Mouse (Mus musculus): ENCODE data around the gene Masp1.

The Masp1 gene

DNA sequence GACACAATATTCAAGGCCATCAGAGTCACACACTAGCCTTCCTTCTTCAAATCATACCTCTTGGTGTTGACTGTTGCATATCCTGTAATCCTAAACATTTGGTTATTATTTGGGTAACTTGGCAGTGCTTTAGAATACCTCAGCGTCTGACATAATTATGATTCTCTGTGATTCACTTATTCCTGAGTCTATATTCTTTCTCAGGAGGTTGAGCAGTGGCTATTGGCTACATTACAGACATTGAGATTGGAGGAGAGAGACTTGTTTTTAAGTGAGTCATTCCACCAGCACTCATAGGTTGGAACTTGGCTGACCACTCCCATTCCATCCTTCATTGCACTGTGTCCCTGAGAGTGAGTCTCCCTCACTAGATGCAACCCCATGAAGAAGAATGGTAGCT is 7.2 kb downstream of the Masp1 start:
- CTCF ChIA-PET: no interaction called here

DNA sequence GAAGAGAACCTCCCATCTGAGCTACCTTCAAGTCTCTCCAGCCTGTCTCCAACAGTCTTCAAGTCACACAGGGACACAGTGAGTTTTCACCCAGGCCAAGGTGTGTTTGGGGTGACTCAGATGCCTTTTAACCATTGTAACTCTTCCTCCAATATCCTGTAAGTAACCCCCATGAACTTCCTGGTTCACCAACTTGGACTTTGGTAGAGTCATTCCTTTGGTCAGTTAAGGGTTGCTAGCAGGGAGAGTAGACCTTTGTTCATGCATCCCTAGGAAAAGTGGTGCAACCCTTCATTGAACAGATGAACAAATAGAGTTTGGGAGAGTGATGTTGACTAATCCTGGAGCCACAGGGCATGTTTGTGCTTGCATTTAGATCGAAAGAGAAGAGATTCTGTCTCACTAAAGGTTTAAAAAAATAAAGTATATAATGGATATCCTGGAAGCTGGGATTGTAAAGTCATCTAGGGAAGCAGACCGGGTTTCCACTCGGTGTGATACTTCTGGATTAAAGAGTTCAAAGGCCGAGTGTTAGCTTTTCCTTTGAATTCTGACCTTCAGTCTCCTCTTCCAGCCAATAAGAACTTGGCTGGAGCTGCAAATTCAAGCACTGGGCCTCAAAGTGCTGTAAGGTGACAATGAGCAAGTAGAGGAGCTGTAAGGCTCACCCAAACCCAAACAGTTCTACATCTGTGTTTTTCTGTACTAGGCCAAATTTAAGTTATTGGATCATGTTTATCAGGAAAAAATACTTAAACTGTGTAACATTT is 9.3 kb downstream of the Masp1 start:
- CTCF ChIA-PET: no interaction called here

DNA sequence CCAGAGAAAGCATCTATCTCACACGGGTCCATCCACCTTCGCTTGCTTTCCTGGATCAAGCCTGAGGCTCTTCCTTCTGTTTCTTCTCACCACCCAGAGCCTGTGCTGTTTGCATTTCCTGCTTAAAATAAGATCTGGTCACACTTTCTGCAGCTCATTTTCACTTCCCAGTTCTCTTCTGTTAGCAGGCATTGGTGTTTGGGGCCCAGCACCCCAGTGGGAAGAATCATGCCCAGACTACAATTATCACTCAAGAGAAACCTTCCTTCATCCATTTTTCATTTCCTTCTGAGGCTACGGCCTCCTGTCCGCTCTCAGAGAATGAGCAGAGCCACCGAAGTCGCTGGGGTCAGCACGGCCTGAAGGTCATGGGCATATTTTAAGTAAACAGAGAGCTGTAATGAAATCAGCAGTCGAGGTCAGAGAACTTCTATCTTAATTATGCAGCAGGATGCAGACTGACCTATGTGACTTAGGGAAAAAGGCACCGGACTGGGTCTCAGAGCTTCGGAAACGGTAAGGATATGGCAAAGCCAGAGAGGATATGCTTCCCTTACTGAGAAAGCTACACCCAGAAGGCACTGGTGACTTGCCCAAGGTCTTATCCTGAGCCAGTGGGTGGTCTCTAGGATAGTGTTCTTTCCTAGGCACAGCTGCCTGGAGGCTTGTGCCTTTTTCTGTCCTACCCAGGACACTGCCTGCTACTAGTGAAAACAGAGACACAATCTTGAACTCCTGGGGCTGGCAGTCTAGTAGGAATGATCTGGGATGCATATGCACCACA is 14.5 kb downstream of the Masp1 start:
- CTCF ChIA-PET: no interaction called here

DNA sequence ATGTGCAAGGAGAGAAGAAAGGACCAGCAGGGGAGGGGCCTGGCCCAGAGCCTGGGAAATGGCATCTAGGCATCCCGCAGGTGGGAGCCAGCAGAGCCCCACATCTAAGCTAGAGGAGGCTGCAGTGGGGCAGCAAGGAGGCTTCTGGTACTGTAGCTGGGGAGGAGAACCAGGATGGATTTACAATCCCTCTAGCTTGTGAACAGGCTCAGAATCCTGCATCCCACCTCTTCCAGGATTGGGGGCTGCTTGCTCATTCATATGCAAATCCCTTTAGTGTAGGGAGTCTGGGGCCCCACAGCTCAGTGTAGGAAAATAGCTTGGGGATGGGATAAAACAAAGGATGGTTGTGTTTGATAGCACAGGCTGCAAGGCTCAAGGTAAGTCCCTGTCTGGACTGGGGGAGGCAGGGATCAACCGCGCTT is 16.3 kb downstream of the Masp1 start:
- CTCF ChIA-PET: no interaction called here

DNA sequence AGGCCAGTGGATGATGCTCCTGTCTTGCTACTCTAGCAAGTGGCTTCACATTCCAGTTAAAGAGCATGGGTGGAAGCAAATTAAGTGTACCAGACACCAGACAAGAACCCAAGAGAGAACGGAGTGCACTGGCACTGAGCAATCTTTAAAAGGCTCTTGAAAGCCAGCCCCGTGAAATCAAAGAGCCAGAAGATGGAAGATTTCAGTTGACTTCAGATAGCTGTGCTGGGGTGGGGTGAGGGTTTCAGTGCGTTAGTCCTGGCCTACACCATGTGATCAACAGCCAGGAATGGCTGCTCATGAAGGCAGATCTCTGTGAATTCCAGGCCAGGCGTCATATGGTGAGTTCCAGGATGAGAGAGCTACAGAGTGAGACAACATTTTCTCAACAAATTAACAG is 17.3 kb downstream of the Masp1 start:
- CTCF ChIA-PET: interaction anchor here (0.9 kb wide), 1 partner anchor 12 kb away, joined by 3 read pairs; no protein-coding TSS in a partner anchor

DNA sequence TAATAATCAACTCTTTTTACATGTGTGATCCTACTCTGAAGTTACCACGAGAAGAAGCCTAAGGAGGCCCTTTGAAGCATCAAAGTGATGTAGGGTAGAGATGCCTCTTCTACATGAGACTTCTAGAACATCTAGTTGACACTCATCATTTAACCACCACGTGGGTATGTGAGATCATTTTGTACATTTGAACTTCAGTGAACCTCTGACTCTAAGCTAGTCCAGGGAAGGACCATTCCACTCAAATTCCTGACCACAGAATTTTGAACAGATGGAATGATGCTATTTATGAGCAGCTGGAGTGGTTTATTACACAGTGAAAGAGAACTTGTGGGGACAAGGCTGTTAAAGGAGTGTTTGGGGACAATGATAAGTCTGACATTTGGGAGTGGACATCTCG is 18.1 kb downstream of the Masp1 start:
- CTCF ChIA-PET: no interaction called here

DNA sequence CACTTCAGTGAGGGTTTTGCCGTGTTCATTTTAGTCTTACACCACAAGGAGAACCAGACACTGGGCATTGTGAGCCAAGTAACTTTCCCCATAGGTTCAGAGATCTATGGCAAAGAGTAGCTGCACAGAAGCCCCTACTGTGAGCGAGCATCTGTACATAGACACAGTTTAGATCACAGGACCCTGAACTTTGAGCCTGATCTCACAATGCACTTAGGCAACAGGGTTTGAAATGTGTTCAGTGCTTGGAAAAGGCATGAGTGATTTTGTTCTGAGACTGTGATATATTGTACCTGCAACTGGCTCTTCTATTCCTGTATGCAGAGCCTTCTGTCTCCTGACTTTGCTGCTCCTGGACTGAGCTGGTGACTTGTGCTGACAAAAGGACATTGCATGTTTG is 19.3 kb downstream of the Masp1 start:
- CTCF ChIA-PET: no interaction called here

DNA sequence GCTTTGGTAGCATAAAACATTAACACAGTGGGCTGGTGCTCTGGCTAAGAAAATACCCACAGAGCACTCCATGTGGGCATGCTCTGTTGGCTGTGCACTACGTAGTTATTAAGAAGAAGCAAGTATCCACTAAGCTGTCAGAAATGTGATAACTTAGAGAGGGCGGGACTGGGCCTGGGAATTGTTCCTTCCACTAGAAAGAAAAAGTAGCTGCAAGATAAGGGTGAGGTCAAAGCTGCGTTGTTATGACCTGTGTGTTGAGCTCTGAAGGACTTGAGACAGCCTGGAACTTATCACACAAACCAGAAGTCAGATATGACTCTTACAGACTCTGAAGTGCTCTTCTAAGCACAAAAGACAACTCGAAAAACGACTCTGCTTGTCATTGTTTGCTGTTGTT is 20.1 kb downstream of the Masp1 start:
- CTCF ChIA-PET: no interaction called here

DNA sequence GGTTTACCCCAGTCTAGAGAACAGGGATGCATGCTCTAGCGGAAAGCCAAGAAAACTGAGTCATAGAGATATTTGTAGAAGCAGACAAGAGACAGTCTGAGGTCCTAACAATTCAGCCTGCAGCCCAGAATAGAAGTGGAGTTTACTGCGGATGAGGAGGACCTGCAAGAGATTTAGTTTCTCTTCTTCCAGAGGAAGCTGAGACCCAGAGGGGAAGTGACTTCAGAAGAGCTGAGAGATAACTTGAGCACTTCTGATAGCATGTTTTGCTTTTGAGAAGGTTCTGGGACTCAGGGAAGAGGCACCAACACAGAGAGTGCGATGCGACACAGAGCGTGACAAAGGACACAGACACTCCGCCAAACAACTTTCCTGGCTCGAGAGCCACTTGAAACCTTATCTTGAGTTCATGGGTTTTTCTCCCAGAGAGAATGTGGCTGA is 21.9 kb downstream of the Masp1 start:
- CTCF ChIA-PET: no interaction called here

DNA sequence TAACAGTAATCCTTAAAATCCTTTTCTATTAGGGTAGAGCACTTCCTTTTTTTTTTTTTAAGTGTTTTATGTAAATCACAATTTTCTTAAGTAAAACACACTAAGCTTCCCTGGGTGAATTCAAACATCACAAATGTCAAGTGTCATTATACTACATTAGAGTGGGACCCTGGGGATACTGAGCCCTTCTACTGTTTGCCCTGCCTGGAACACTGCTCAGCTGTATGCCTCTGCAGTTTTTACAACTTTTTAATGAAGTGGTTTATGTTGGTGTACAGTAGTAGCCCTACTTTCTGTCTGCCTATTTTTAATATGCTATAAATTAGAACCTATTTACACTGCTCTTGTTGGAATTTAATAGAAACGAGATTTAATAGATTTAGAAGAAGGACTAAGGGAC is 22.7 kb downstream of the Masp1 start:
- CTCF ChIA-PET: no interaction called here

DNA sequence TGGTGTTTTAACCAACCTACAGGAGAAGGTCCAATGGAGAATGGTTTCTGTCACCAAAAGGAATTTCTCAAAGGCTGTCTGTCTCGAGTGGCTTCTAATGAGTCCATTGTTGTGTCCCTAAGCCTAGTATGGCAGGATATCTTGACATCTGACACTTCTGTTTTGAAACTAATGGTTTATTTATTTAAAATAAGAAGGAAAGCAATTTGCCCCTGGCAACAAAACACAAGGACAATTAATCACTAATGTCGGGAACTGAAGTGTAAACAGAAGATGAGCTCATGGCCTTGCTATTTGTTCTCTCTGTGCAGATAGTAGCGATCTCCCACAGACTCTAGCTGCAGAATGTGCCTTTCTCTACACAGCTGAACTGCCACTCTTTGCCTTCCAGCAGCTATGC is 23.2 kb downstream of the Masp1 start:
- CTCF ChIA-PET: no interaction called here

DNA sequence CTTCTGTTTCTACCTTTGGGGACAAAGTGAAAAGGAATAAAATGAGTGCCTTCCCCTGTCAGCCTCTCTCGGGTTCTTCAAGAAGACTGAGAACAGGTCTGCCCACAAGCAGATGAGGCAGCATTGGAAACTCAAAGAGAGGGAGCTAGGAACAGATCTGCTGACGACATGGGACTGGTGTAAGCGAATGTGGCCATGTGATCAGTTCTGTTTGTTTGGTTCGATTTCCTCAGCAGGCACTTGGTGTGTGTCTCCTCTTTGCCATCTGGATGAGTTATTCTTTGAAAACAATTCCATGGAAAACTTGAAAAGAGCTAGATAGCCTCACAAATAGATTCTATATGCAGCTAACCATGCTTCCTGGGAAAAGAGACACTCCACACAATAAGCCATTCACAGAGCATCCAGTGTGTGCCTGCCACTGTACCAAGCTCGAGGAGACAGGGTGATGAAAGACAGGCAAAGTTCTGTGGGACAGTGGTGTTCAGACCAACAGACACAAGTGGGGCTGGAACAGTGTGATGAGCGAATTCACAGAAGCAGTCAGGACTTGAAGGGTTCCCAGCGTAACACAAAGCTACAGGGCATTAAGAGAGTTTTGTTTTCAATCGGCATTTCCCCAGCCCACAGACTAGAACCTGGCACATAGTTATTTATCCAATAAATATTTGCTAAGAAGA is 24.2 kb downstream of the Masp1 start:
- CTCF ChIA-PET: no interaction called here

DNA sequence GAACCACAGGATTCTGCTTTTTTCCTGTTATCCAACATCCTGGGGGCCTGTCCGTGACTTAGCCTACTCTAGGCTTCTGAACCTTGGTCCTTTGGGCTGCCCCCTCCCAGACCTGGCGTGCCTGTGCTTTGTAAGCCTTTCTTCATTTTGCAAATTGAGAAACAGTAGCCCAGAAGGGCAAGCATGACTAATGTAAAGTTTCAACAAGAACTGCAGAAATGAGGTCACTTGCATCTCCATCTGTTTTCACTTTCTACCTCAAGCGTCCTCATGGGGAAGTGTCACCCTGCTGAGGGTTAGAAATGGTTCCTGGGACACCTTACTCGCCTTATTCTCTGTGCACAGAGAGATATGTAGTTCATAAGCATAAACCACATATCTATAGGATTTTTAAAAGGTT is 27.8 kb downstream of the Masp1 start:
- CTCF ChIA-PET: no interaction called here

DNA sequence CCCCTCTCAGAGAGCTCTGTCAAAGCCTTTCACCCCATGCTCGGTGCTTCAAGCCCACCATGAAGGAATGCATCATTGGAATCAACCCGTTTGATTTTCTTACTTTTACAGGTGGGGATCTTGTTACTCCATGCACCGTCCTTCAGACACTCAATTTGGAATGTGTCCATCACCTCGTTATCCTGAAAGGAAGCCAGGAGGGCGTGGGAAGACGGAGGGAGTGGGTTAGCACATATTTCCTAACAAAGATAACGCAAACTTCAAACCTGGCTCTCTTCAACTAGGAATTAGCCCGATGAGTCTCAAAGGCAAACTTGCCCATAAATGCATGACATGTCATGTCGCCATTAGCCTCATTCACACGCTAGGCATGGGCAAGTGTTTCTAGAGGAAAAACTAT is 37.3 kb downstream of the Masp1 start:
- CTCF ChIA-PET: no interaction called here

DNA sequence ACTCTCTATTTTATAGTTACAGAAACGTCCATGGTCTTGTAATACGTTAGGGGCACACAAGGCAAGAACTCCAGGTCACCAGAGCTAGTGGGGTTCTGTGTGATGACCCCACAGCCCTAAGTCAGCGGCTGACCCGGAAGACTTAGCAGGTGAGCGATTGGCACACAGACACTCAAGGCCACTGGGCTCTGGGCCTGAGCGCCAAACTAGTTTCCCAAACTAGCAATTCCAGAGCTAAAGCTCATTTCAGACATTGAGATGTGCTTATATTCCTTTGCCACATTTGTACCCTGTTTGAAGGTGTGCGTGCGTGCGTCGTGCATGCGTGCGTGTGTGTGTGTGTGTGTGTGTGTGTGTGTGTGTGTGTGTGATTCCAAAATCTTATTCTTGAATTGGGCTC is 37.8 kb downstream of the Masp1 start:
- CTCF ChIA-PET: no interaction called here

DNA sequence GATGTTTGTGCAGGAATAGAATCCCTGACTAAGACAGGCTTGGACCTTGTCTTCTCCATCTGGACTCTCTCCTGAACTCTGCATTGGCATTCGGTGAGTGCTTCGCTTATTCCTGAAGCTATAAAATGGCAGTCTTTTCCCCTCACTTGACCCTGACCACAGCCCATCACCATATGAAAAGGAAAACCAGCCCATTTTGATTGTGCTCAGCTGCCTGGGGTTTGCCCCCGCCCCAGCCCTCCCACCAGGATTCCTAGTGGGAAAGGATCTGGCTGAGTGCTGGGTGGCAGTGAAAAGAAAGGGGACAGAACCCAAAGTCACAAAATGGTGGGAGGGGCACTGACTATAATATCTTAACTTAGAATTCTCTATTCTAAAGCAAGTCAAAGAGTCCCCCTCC is 38.4 kb downstream of the Masp1 start:
- CTCF ChIA-PET: no interaction called here

DNA sequence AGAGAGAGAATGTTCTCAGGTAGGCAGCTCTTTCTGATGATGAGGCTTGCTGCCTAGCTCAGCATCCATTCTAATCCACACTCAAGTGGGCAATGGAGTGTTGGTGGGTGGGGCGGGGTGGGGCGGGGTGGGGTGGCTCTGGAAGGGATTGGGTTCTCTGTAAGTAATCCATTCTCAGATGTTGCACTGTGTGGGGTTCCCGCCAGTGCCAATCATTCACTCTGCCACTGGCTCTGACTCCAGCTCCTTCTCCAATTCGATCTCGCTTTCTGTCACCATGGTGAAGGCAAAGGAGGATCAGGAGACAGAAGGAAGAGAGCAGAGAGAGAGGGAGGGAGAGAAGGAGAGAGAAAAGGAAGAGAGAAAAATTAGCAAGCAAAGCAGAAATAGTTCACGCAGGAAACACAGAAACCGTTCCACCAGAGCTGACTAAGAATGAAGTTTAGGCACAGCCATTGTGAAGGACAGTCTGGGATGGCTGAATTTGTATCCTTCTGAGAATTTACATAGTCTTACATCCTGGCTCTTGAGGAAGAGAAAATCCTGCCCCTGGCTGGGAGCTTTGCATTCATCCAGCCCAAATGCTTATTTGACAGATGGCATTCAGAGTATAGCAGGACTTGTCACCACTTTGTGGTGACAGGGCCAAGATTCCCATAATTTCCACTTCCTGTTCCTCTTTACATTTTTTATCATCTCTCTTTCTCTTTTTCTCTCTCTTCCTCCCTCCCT is 40.6 kb downstream of the Masp1 start:
- CTCF ChIA-PET: no interaction called here

DNA sequence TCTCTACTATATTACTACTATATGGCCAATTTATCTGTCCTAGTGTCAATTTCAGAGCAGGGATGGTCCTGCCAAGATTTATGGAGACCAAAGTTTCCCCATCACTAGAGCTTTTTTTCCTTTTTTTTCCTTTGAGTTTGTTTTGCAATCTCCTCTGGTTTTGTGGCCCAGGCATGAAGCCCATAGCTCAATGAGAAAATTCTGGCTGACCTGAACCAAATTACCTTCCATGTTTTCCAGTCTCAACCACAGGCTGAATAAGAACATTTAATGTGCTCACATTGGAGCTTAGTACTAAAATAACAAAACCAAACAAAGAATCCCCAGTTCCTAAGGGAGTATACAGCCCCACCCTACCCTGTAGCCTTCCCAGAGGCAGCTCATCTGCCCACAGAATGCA is 44.0 kb downstream of the Masp1 start:
- CTCF ChIA-PET: no interaction called here

DNA sequence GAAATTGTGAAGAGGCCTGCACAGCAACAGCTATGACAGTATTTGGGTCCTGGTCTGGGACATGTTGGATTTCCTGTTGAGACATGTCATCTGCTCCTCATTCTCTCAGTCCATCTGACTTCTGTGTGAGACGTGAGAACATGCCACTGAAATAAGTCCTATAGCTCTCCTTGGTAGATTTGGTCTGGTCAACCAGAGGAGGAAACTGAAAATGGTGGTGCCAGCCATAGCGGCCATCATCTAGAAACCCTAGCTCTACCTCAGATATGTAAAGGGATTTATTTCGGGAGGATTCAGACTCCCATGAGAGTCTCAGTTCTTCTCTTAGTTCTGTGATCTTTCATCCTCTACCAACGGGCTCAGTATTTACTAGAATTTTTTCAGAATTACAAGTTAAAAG is 45.0 kb downstream of the Masp1 start:
- CTCF ChIA-PET: no interaction called here

DNA sequence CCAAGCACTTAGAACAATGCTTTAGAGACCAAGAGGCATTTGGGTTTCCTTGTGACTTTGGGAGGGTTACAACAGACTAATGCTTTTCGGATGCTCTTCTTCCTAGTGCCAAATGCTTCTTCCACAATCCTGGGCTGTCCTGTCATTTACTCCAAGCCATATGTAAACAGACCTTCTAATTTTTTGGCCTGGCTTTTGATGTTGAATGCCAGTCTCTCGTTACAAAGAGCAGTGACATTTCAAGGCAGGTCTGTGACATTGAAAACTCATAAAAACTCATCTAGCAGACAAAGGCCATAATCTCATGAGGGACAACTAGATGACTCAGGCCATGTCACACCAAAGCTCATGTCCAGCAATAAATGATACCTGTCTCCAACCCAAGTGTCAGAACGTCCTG is 48.6 kb downstream of the Masp1 start:
- CTCF ChIA-PET: no interaction called here

DNA sequence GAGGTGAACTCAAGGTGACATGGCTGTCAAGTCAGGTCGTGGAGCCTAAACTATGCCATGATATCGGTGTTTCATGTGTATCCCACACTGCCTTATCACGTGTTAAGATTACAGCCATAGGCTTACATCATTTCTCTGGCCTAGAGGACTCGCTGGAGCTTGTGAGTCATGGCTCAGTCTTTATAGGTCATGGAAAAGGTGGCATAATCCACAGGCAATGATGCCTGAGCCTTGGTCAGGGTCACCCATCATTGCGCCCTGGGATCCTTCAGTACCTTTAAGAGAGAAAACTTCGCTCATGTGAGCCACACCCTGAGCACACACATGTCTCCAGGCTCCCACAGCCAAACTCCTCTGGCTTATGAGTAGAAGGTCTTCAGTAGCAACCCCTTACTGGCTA is 49.1 kb downstream of the Masp1 start:
- CTCF ChIA-PET: no interaction called here

DNA sequence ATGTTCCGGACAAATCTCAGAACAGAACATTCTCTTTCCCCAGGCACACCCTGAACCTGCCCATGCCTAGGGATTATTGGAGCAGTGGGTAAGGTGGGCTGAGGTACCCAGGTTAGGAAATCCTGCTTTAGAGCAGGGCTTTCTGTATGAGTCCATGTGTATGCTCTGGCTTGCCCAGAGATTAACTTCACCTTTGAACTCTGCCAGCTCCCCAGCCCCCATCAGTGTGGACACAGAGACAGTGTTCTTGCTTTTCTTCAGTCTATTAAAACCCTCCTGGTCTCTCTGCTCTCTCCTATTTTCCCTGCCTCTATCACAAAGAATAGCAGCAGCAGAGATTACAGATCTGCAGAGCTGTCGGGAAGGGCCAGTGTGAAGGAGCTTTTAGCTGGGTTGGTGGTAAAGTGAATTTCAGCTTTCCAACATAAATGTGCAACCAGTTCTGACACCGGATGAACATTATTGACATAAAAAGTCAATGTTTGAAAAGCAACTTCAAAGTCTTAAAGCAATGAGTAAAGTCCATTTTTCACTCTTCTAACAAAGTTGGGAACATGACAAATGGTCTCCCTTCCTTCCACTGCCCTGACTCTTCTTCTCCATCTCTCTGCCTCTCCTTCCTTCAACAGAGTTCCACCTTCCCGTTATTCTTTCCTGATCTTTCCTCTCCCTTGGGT is 56.8 kb downstream of the Masp1 start:
- CTCF ChIA-PET: no interaction called here

Measured in spleen, embryonic (tissue).